Mouse (Mus musculus) lung, embryonic 14.5 days (tissue): ENCODE measurements around the gene Trdmt1. TPM values are rescaled to one million over a fixed set of nuclear protein-coding genes. Genes with fewer than 3 reads are reported as not detected.

Experiments
- ATAC-seq: fragments of 200-750 bp; cut with Nextera tagmentation; 2 replicates; pipeline ENCODE4 v1.8.0; 2017; ENCODE audit warnings: mild to moderate bottlenecking, moderate TSS enrichment, moderate library complexity; ENCODE audit not compliant: insufficient read depth
- DNase-seq: peaks from one replicate; pipeline ENCODE4 v3.0.0-alpha.2; 2015
- H3K27ac ChIP-seq: fragments of 300-500 bp; sonication (generic); 2 replicates; pipeline ENCODE4 v1.5.1; 2014; ENCODE audit warnings: low read depth, mild to moderate bottlenecking, moderate library complexity
- H3K27me3 ChIP-seq: fragments of 300-500 bp; sonication (generic); 2 replicates; pipeline ENCODE4 v1.6.1; 2014; ENCODE audit warnings: low read length, control low read depth; ENCODE audit not compliant: insufficient read depth
- H3K36me3 ChIP-seq: fragments of 300-500 bp; sonication (generic); 2 replicates; pipeline ENCODE4 v1.6.1; 2014; ENCODE audit warnings: control low read depth; ENCODE audit not compliant: insufficient read depth
- H3K4me1 ChIP-seq: fragments of 300-500 bp; sonication (generic); 2 replicates; pipeline ENCODE4 v1.6.1; 2014; ENCODE audit warnings: antibody characterized with exemption, control low read depth; ENCODE audit not compliant: insufficient read depth
- H3K4me2 ChIP-seq: fragments of 300-500 bp; sonication (generic); 2 replicates; pipeline ENCODE4 v1.6.1; 2014; ENCODE audit warnings: mild to moderate bottlenecking
- H3K4me3 ChIP-seq: fragments of 300-500 bp; sonication (generic); 2 replicates; pipeline ENCODE4 v1.5.1; 2014; ENCODE audit warnings: low read depth, low read length
- H3K9ac ChIP-seq: fragments of 300-500 bp; sonication (generic); 2 replicates; pipeline ENCODE4 v1.6.1; 2014
- H3K9me3 ChIP-seq: fragments of 300-500 bp; sonication (generic); 2 replicates; pipeline ENCODE4 v1.6.1; 2016; ENCODE audit warnings: low read depth, low read length, control low read depth
- CTCF ChIP-seq: IDR thresholded peaks from 2 replicates; pipeline ENCODE4 v1.5.1; 2016; ENCODE audit warnings: antibody characterized with exemption, low read depth
- WGBS: fragments of 180-500 bp; shearing (Covaris S2); extraction: QIAGEN DNeasy Blood & Tissue Kit; methylation state at CpG from one replicate; pipeline ENCODE4 v1.1.7; 2014; 5-methylcytosine and 5-hydroxymethylcytosine counted together
- polyA plus RNA-seq: library from polyadenylated mRNA; unstranded; fragments of >200 nt; fragmentation: Nextera tagmentation; extraction: Ambion mirVana; gene quantifications from 2 replicates; pipeline ENCODE4 v1.2.1, GENCODE M21; 2014

The Trdmt1 gene
- polyA plus RNA-seq, 1 experiment from 2014 or later: 18.1 TPM

GRCm38 (mm10) chr2:13557145-13558030, 12.9 kb upstream of the Trdmt1 start:
- Histone ChIP-seq H3K4me3 (no peak overlapping the region), H3K4me1 (peaks cover 6% of the 10 kb centered on the region; the same call in 1 of the 2 replicates), H3K9me3 (no peaks in the 10 kb centered on the region), H3K27ac (no peak overlapping the region), H3K9ac (no peak overlapping the region), H3K36me3 (no peaks in the 10 kb centered on the region), H3K4me2 (no peak overlapping the region), H3K27me3 (no peaks in the 10 kb centered on the region)
- DNase-seq (no peak), ATAC-seq (no peak)
- TF ChIP-seq CTCF: no peak
- 69% methylated on average over 9 of the region's 9 CpGs for WGBS

DNA sequence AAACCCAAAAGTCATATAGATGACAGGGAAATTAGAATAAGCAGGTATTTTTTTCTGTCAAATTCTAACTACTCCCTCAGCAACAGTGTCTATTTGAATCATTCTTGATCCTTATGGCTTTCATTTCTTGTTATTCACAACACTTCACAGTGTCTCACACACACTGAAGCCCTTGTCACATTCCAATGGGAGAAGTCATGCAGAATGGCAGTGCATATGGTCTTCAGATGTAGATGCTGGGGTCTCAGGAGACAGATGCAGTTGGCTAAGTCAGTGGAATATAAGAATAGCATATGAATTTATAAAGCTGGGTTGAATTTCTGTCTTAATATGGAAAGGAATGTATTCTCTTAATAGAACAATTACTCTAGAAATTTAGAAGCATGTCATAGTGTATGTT, 11.8 kb upstream of the Trdmt1 start:
- ATAC-seq (no peak), DNase-seq (no peak)
- Histone ChIP-seq H3K9ac (no peak overlapping the region), H3K4me1 (peaks cover 6% of the 10 kb centered on the region; the same call in 1 of the 2 replicates), H3K27me3 (no peaks in the 10 kb centered on the region), H3K4me2 (no peak overlapping the region), H3K9me3 (no peaks in the 10 kb centered on the region), H3K36me3 (no peaks in the 10 kb centered on the region), H3K4me3 (no peak overlapping the region), H3K27ac (no peak overlapping the region)
- no peak for TF ChIP-seq CTCF

- H3K27ac ChIP-seq: no peak overlapping the region; the same call in 1 of the 2 replicates
- no peak overlapping the region for H3K9ac ChIP-seq
- H3K9me3 ChIP-seq: no peaks in the 10 kb centered on the region
- 0 out of 2 replicates have a peak, but pooled peaks have one; percentile 21 for ATAC-seq
- H3K36me3 ChIP-seq: no peaks in the 10 kb centered on the region
- H3K27me3 ChIP-seq: no peaks in the 10 kb centered on the region
- no peak overlapping the region for H3K4me2 ChIP-seq
- no peak overlapping the region for H3K4me3 ChIP-seq
- peaks cover 6% of the 10 kb centered on the region; the same call in 1 of the 2 replicates for H3K4me1 ChIP-seq
- TF ChIP-seq CTCF: no peak
- no peak for DNase-seq
- WGBS: 28% methylated on average over 2 of the region's 2 CpGs
Measured at GRCm38 (mm10) chr2:13553966-13554365, 9.5 kb upstream of the Trdmt1 start.

DNA sequence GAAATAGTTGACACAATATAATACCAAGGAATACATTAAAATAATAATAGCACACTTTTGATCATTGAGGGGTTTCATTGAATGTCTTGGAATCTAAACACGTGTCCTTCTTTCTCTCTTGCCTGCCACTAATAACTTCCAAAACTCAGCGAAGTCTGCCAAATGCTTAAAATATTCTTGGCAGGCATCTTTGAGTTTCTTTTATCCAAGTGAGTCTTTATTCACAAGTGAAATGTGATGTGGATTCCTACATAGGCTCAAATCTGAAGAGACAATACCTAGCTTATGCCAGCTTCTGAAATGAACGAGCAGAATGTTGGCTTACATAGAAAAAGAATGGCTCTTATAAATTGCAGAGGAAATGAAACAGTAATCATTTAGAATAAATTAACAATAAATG, 4.3 kb upstream of the Trdmt1 start:
- ATAC-seq: no peak
- Histone ChIP-seq H3K4me2 (no peak overlapping the region), H3K36me3 (no peaks in the 10 kb centered on the region), H3K9ac (no peak overlapping the region), H3K4me3 (no peak overlapping the region), H3K27me3 (no peaks in the 10 kb centered on the region), H3K4me1 (peaks cover under 1% of the 10 kb centered on the region; the same call in 1 of the 2 replicates), H3K27ac (no peak overlapping the region), H3K9me3 (no peaks in the 10 kb centered on the region)
- TF ChIP-seq CTCF: no peak
- no peak for DNase-seq
- 63% methylated on average over 3 of the region's 3 CpGs for WGBS

GRCm38 (mm10) chr2:13543519-13544124, 846 bp downstream of the Trdmt1 start:
- no peak for DNase-seq
- peak overlapping the region; percentile 73 for H3K4me2 ChIP-seq
- H3K4me3 ChIP-seq: peak overlapping the region; percentile 57
- H3K27me3 ChIP-seq: no peaks in the 10 kb centered on the region
- ATAC-seq: peak; percentile 33; the same call in 1 of the 2 replicates
- no peaks in the 10 kb centered on the region for H3K36me3 ChIP-seq
- H3K27ac ChIP-seq: peak overlapping the region; percentile 94
- no peak for TF ChIP-seq CTCF
- 24% methylated on average over 8 of the region's 8 CpGs for WGBS
- no peaks in the 10 kb centered on the region for H3K9me3 ChIP-seq
- no peaks in the 10 kb centered on the region for H3K4me1 ChIP-seq
- H3K9ac ChIP-seq: peak overlapping the region; percentile 73

- H3K4me1 ChIP-seq: no peaks in the 10 kb centered on the region
- no peak overlapping the region for H3K4me2 ChIP-seq
- H3K9me3 ChIP-seq: no peaks in the 10 kb centered on the region
- WGBS: 94% methylated on average over 1 of the region's 1 CpGs
- TF ChIP-seq CTCF: no peak
- no peak overlapping the region for H3K27ac ChIP-seq
- DNase-seq (no peak), ATAC-seq (no peak)
- no peak overlapping the region for H3K4me3 ChIP-seq
- H3K36me3 ChIP-seq: no peaks in the 10 kb centered on the region
- no peaks in the 10 kb centered on the region for H3K27me3 ChIP-seq
- H3K9ac ChIP-seq: no peak overlapping the region
Measured at GRCm38 (mm10) chr2:13539860-13540259, 4.6 kb downstream of the Trdmt1 start.

DNA sequence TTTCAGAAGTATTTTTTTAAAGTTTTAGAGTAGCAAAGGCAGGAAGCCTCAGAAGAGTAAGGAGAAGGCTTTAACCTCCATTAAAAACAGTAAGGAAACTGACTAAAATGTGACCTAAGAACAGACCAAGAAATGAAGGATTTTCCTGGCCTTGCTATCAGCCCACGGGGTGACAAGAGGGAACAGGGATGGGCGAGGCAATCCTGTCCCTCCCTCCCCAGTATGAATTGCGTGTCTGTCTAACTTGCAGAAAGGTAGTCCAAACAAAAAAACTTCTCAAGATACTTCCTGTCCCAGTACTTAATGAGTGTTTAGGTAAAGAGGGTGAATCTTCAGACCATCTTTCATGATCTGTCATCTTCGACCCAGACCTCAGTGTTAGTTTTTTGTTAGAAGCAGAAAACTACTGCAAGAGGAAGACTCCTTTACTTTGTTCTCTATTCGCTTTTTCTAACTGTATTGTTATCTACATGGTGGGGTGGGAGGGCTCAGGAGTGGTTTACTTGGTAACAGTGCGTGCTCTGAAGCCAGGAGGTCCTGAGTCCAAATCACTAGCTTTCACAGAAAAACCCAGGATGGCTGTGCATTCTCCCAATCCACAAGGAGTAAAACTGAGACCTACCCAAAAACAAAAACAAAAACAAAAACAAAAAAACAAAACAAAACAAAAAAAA, 5.6 kb downstream of the Trdmt1 start:
- no peak for TF ChIP-seq CTCF
- Histone ChIP-seq H3K4me2 (no peak overlapping the region), H3K27me3 (no peaks in the 10 kb centered on the region), H3K36me3 (no peaks in the 10 kb centered on the region), H3K4me3 (no peak overlapping the region), H3K9me3 (no peaks in the 10 kb centered on the region), H3K9ac (no peak overlapping the region), H3K4me1 (no peaks in the 10 kb centered on the region), H3K27ac (no peak overlapping the region)
- DNase-seq: no peak
- 51% methylated on average over 6 of the region's 6 CpGs for WGBS
- ATAC-seq: no peak
